Mouse (Mus musculus) liver, embryonic 14.5 days (tissue): ENCODE results near the gene Tuba4a. TPM values are rescaled to one million over a fixed set of nuclear protein-coding genes. Genes with fewer than 3 reads are reported as not detected.

Source experiments
- ATAC-seq: fragments of 200-750 bp; cut with Nextera tagmentation; 2 replicates; pipeline ENCODE4 v1.8.0; 2017; ENCODE audit warnings: moderate number of reproducible peaks, mild to moderate bottlenecking, moderate library complexity; ENCODE audit not compliant: insufficient read depth
- DNase-seq, 3 experiments: peaks; one replicate each; pipeline ENCODE4 v3.0.0-alpha.2; 2012 to 2013; ENCODE audit warnings: low read depth in 3 of 3, low spot score in 3 of 3
- H3K27ac ChIP-seq: fragments of 300-500 bp; sonication (generic); 2 replicates; pipeline ENCODE4 v1.5.1; 2014; ENCODE audit warnings: moderate library complexity, mild to moderate bottlenecking, control low read depth, inconsistent platforms
- H3K27me3 ChIP-seq: fragments of 300-500 bp; sonication (generic); 2 replicates; pipeline ENCODE4 v1.6.1; 2014; ENCODE audit warnings: mild to moderate bottlenecking, low read length, moderate library complexity; ENCODE audit not compliant: control insufficient read depth, insufficient read depth
- H3K36me3 ChIP-seq: fragments of 300-500 bp; sonication (generic); replicated peaks from 2 replicates; pipeline ENCODE4 v1.6.1; 2014; ENCODE audit warnings: low read depth; ENCODE audit not compliant: control insufficient read depth, insufficient read depth
- H3K4me1 ChIP-seq, 2 experiments: fragments of 200-500 bp in 1 of 2; fragments of 300-500 bp in 1 of 2; sonication (generic) in 1 of 2; replicated peaks; 2 replicates each; pipeline ENCODE4 v1.6.1; 2012 to 2014; ENCODE audit warnings: antibody characterized with exemption in 1 of 2, inconsistent platforms in 1 of 2, low read length in 1 of 2; ENCODE audit not compliant: control insufficient read depth in 2 of 2, insufficient read depth in 2 of 2
- H3K4me2 ChIP-seq: fragments of 300-500 bp; sonication (generic); 2 replicates; pipeline ENCODE4 v1.6.1; 2014; ENCODE audit warnings: low read depth, mild to moderate bottlenecking, control low read depth, moderate library complexity
- H3K4me3 ChIP-seq, 2 experiments: fragments of 200-500 bp in 1 of 2; fragments of 300-500 bp in 1 of 2; sonication (generic) in 1 of 2; 2 replicates each; pipeline ENCODE4 v1.5.1; 2012 to 2014; ENCODE audit warnings: low read depth in 2 of 2, low read length in 2 of 2, mild to moderate bottlenecking in 2 of 2, control low read depth in 1 of 2, inconsistent platforms in 1 of 2, moderate library complexity in 1 of 2; ENCODE audit not compliant: insufficient read depth in 1 of 2
- H3K9ac ChIP-seq: fragments of 300-500 bp; sonication (generic); replicated peaks from 2 replicates; pipeline ENCODE4 v1.6.1; 2014; ENCODE audit warnings: mild to moderate bottlenecking, control low read depth, moderate library complexity
- H3K9me3 ChIP-seq: fragments of 300-500 bp; sonication (generic); 2 replicates; pipeline ENCODE4 v1.6.1; 2016; ENCODE audit warnings: low read length, mixed read lengths; ENCODE audit not compliant: control insufficient read depth
- CTCF ChIP-seq: IDR thresholded peaks from 2 replicates; pipeline ENCODE4 v1.5.1; 2016; ENCODE audit warnings: antibody characterized with exemption, low read depth, control low read depth
- EP300 ChIP-seq: IDR thresholded peaks from 2 replicates; pipeline ENCODE4 v1.6.1; 2016; ENCODE audit warnings: antibody characterized with exemption, low read depth
- WGBS: fragments of 180-500 bp; shearing (Covaris S2); extraction: QIAGEN DNeasy Blood & Tissue Kit; methylation state at CpG from one replicate; pipeline ENCODE4 v1.1.7; 2014; ENCODE audit not compliant: insufficient replicate concordance; 5-methylcytosine and 5-hydroxymethylcytosine counted together
- polyA plus RNA-seq, 2 experiments: library from polyadenylated mRNA; depleted of rRNA in 1 of 2; stranded (reverse) in 1 of 2; unstranded in 1 of 2; fragments of >200 nt; fragmentation: Nextera tagmentation in 1 of 2; extraction: Ambion mirVana in 1 of 2; gene quantifications; 2 replicates each; pipeline versions ENCODE4 v1.2.1 to v1.2.3; 2012 to 2014

Gene Tuba4a
- polyA plus RNA-seq, 2 experiments, result 168 to 346 TPM

GRCm38 (mm10) chr1:75251112-75251970 is 31.7 kb upstream of the Tuba4a start:
- Histone ChIP-seq H3K9ac (no peak overlapping the region), H3K36me3 (no peaks in the 10 kb centered on the region), H3K9me3 (no peaks in the 10 kb centered on the region), H3K27ac (no peak overlapping the region), H3K27me3 (no peaks in the 10 kb centered on the region), H3K4me1 (peaks cover 0 to 6% of the 10 kb centered on the region in 2 experiments; a peak in 2 of 4 replicates), H3K4me2 (peak overlapping the region; percentile 50), H3K4me3 (no peak overlapping the region; a peak in 1 of 4 replicates)
- TF ChIP-seq EP300 (0 out of 2 replicates have a peak, but pooled peaks have one; percentile 20), CTCF (peak; percentile 98)
- WGBS, result 8% methylated on average over 22 of the region's 22 CpGs
- peak; percentile 66 for ATAC-seq
- DNase-seq, result peak; percentile 51 to 70 (median 60)

- DNase-seq, result no peak
These were observed 30.8 kb upstream of the Tuba4a start for GRCm38 (mm10) chr1:75250498-75250897.

GRCm38 (mm10) chr1:75248041-75248772 is 28.5 kb upstream of the Tuba4a start:
- Histone ChIP-seq H3K27ac (no peak overlapping the region), H3K27me3 (no peaks in the 10 kb centered on the region), H3K4me3 (no peak overlapping the region), H3K9ac (no peak overlapping the region), H3K9me3 (no peaks in the 10 kb centered on the region), H3K36me3 (no peaks in the 10 kb centered on the region; the same call in 1 of the 2 replicates), H3K4me1 (peaks cover 0 to 6% of the 10 kb centered on the region in 2 experiments; a peak in 2 of 4 replicates), H3K4me2 (no peak overlapping the region)
- 55% methylated on average over 9 of the region's 9 CpGs for WGBS
- no peak for DNase-seq
- ATAC-seq, result no peak
- no peak for TF ChIP-seq CTCF
- TF ChIP-seq EP300, result no peak

More at GRCm38 (mm10) chr1:75250498-75250897, 30.8 kb upstream of the Tuba4a start:
- no peak overlapping the region for H3K4me3 ChIP-seq
- no peaks in the 10 kb centered on the region for H3K36me3 ChIP-seq
- H3K9ac ChIP-seq, result no peak overlapping the region
- peaks cover 0 to 6% of the 10 kb centered on the region in 2 experiments; a peak in 2 of 4 replicates for H3K4me1 ChIP-seq
- TF ChIP-seq EP300, result no peak
- no peak for TF ChIP-seq CTCF
- H3K4me2 ChIP-seq, result no peak overlapping the region
- H3K9me3 ChIP-seq, result no peaks in the 10 kb centered on the region
- no peaks in the 10 kb centered on the region for H3K27me3 ChIP-seq
- ATAC-seq, result no peak
- 82% methylated on average over 3 of the region's 3 CpGs for WGBS
- no peak overlapping the region for H3K27ac ChIP-seq

- TF ChIP-seq CTCF (no peak), EP300 (no peak)
- no peaks in the 10 kb centered on the region for H3K9me3 ChIP-seq
- ATAC-seq (no peak), DNase-seq (no peak)
- peaks cover 0 to 6% of the 10 kb centered on the region in 2 experiments; a peak in 2 of 4 replicates for H3K4me1 ChIP-seq
- H3K4me3 ChIP-seq, result no peak overlapping the region
- H3K9ac ChIP-seq, result no peak overlapping the region
- H3K36me3 ChIP-seq, result no peaks in the 10 kb centered on the region; the same call in 1 of the 2 replicates
- H3K27me3 ChIP-seq, result no peaks in the 10 kb centered on the region
- H3K27ac ChIP-seq, result no peak overlapping the region
- 71% methylated on average over 16 of the region's 16 CpGs for WGBS
- no peak overlapping the region for H3K4me2 ChIP-seq
These were observed 27.6 kb upstream of the Tuba4a start for GRCm38 (mm10) chr1:75247071-75247930.
